Mouse (Mus musculus) forebrain, embryonic 13.5 days (tissue): ENCODE results near the gene Cadps. TPM values are rescaled to one million over a fixed set of nuclear protein-coding genes. Genes with fewer than 3 reads are reported as not detected.
A peak's percentile ranks its signal among the peaks of the same experiment; 100 is the strongest.

Experiments used
- ATAC-seq: fragments of 200-750 bp; cut with Nextera tagmentation; 2 replicates; pipeline ENCODE4 v1.8.0; 2017
- H3K27ac ChIP-seq: fragments of 300-500 bp; sonication (generic); 2 replicates; pipeline ENCODE4 v1.5.1; 2015; ENCODE audit warnings: inconsistent platforms, mild to moderate bottlenecking, moderate library complexity
- H3K27me3 ChIP-seq: fragments of 300-500 bp; sonication (generic); 2 replicates; pipeline ENCODE4 v1.6.1; 2015; ENCODE audit warnings: mild to moderate bottlenecking, inconsistent platforms
- H3K36me3 ChIP-seq: fragments of 300-500 bp; sonication (generic); 2 replicates; pipeline ENCODE4 v1.6.1; 2015; ENCODE audit warnings: mild to moderate bottlenecking, inconsistent platforms; ENCODE audit not compliant: poor library complexity, severe bottlenecking
- H3K4me1 ChIP-seq: fragments of 300-500 bp; sonication (generic); 2 replicates; pipeline ENCODE4 v1.6.1; 2015; ENCODE audit warnings: inconsistent platforms
- H3K4me2 ChIP-seq: fragments of 300-500 bp; sonication (generic); 2 replicates; pipeline ENCODE4 v1.6.1; 2015; ENCODE audit warnings: inconsistent platforms, mild to moderate bottlenecking, moderate library complexity
- H3K4me3 ChIP-seq: fragments of 300-500 bp; sonication (generic); 2 replicates; pipeline ENCODE4 v1.5.1; 2015; ENCODE audit warnings: mild to moderate bottlenecking, inconsistent platforms
- H3K9ac ChIP-seq: fragments of 300-500 bp; sonication (generic); 2 replicates; pipeline ENCODE4 v1.6.1; 2015; ENCODE audit warnings: mild to moderate bottlenecking, inconsistent platforms
- H3K9me3 ChIP-seq: fragments of 300-500 bp; sonication (generic); replicated peaks from 2 replicates; pipeline ENCODE4 v1.6.1; 2016; ENCODE audit warnings: inconsistent platforms
- WGBS: fragments of 180-500 bp; shearing (Covaris S2); methylation state at CpG from one replicate; pipeline ENCODE4 v1.1.7; 2015; 5-methylcytosine and 5-hydroxymethylcytosine counted together
- polyA plus RNA-seq: library from polyadenylated mRNA; unstranded; fragments of >200 nt; fragmentation: Nextera tagmentation; extraction: Ambion mirVana; gene quantifications from 2 replicates; pipeline ENCODE4 v1.2.1, GENCODE M21; 2015

The Cadps gene
- polyA plus RNA-seq, 1 experiment from 2014 or later, result 17.0 TPM

GRCm38 (mm10) chr14:12342458-12343131 is 480.3 kb downstream of the Cadps start:
- Histone ChIP-seq H3K9me3 (no peaks in the 10 kb centered on the region), H3K4me3 (peak overlapping the region; percentile 61), H3K27me3 (peaks cover 79% of the 10 kb centered on the region), H3K36me3 (peaks cover 6% of the 10 kb centered on the region; the same call in 1 of the 2 replicates), H3K27ac (peak overlapping the region; percentile 97), H3K9ac (peak overlapping the region; percentile 92), H3K4me2 (peak overlapping the region; percentile 60), H3K4me1 (peaks cover 74% of the 10 kb centered on the region)
- ATAC-seq, result no peak
- WGBS, result 6% methylated on average over 23 of the region's 23 CpGs

GRCm38 (mm10) chr14:12341789-12342457 is 481.0 kb downstream of the Cadps start:
- no peak for ATAC-seq
- H3K27me3 ChIP-seq, result peaks cover 79% of the 10 kb centered on the region

GRCm38 (mm10) chr14:12341075-12341788 is 481.6 kb downstream of the Cadps start:
- under 1% methylated on average over 42 of the region's 42 CpGs for WGBS
- Histone ChIP-seq H3K36me3 (peaks cover 6% of the 10 kb centered on the region; the same call in 1 of the 2 replicates), H3K27me3 (peaks cover 79% of the 10 kb centered on the region), H3K4me2 (peak overlapping the region; percentile 60), H3K9ac (peak overlapping the region; percentile 92), H3K4me3 (peak overlapping the region; percentile 61), H3K4me1 (peaks cover 74% of the 10 kb centered on the region), H3K9me3 (no peaks in the 10 kb centered on the region), H3K27ac (peak overlapping the region; percentile 97)
- no peak for ATAC-seq

More at GRCm38 (mm10) chr14:12341789-12342457, 481.0 kb downstream of the Cadps start:
- Histone ChIP-seq H3K4me2 (peak overlapping the region; percentile 60), H3K4me3 (peak overlapping the region; percentile 61), H3K9ac (peak overlapping the region; percentile 92), H3K27ac (peak overlapping the region; percentile 97), H3K36me3 (peaks cover 6% of the 10 kb centered on the region; the same call in 1 of the 2 replicates), H3K4me1 (peaks cover 74% of the 10 kb centered on the region), H3K9me3 (no peaks in the 10 kb centered on the region)
- WGBS, result 8% methylated on average over 24 of the region's 24 CpGs

- peak overlapping the region; percentile 92 for H3K9ac ChIP-seq
- peak overlapping the region; percentile 61 for H3K4me3 ChIP-seq
- H3K27ac ChIP-seq, result peak overlapping the region; percentile 97
- peaks cover 6% of the 10 kb centered on the region; the same call in 1 of the 2 replicates for H3K36me3 ChIP-seq
- peaks cover 79% of the 10 kb centered on the region for H3K27me3 ChIP-seq
- no peaks in the 10 kb centered on the region for H3K9me3 ChIP-seq
- 1% methylated on average over 19 of the region's 19 CpGs for WGBS
- H3K4me1 ChIP-seq, result peaks cover 67% of the 10 kb centered on the region
- peak overlapping the region; percentile 60 for H3K4me2 ChIP-seq
- ATAC-seq, result no peak
Observed at GRCm38 (mm10) chr14:12340238-12341074, 482.4 kb downstream of the Cadps start.

GRCm38 (mm10) chr14:12338811-12339565 is 483.9 kb downstream of the Cadps start:
- ATAC-seq, result no peak
- Histone ChIP-seq H3K4me3 (peak overlapping the region; percentile 61), H3K36me3 (peaks cover 6% of the 10 kb centered on the region; the same call in 1 of the 2 replicates), H3K9ac (peak overlapping the region; percentile 60), H3K4me2 (peak overlapping the region; percentile 60), H3K9me3 (no peaks in the 10 kb centered on the region), H3K4me1 (peaks cover 57% of the 10 kb centered on the region), H3K27me3 (peaks cover 79% of the 10 kb centered on the region), H3K27ac (peak overlapping the region; percentile 97)
- 3% methylated on average over 10 of the region's 10 CpGs for WGBS

GRCm38 (mm10) chr14:12337998-12338809 is 484.7 kb downstream of the Cadps start:
- Histone ChIP-seq H3K4me2 (peak overlapping the region; percentile 60), H3K4me3 (peak overlapping the region; percentile 9), H3K9me3 (no peaks in the 10 kb centered on the region), H3K27ac (peak overlapping the region; percentile 97), H3K36me3 (0 out of 2 replicates have a peak, but pooled peaks cover 6% of the 10 kb centered on the region), H3K27me3 (peaks cover 79% of the 10 kb centered on the region), H3K4me1 (peaks cover 57% of the 10 kb centered on the region), H3K9ac (peak overlapping the region; percentile 35)
- under 1% methylated on average over 16 of the region's 16 CpGs for WGBS
- ATAC-seq, result peak; percentile 84

GRCm38 (mm10) chr14:12337421-12337997 is 485.4 kb downstream of the Cadps start:
- ATAC-seq, result peak; percentile 68
- H3K4me2 ChIP-seq, result peak overlapping the region; percentile 60; the same call in 1 of the 2 replicates
- peak overlapping the region; percentile 97 for H3K27ac ChIP-seq
- H3K27me3 ChIP-seq, result peaks cover 81% of the 10 kb centered on the region
- no peak overlapping the region for H3K4me3 ChIP-seq
- no peaks in the 10 kb centered on the region for H3K9me3 ChIP-seq
- H3K4me1 ChIP-seq, result peaks cover 57% of the 10 kb centered on the region
- H3K36me3 ChIP-seq, result 0 out of 2 replicates have a peak, but pooled peaks cover 5% of the 10 kb centered on the region
- no peak overlapping the region for H3K9ac ChIP-seq
- WGBS, result under 1% methylated on average over 8 of the region's 8 CpGs

- H3K27me3 ChIP-seq, result peaks cover 75% of the 10 kb centered on the region
- 63% methylated on average over 7 of the region's 7 CpGs for WGBS
Observed at GRCm38 (mm10) chr14:12334925-12335324, 488.0 kb downstream of the Cadps start.

GRCm38 (mm10) chr14:12333622-12334021 is 489.3 kb downstream of the Cadps start:
- no peak overlapping the region for H3K4me2 ChIP-seq
- no peak for ATAC-seq
- no peak overlapping the region for H3K4me3 ChIP-seq
- no peaks in the 10 kb centered on the region for H3K9me3 ChIP-seq
- H3K27ac ChIP-seq, result no peak overlapping the region
- H3K4me1 ChIP-seq, result peaks cover 23% of the 10 kb centered on the region
- no peak overlapping the region for H3K9ac ChIP-seq
- H3K36me3 ChIP-seq, result no peaks in the 10 kb centered on the region
- 83% methylated on average over 7 of the region's 7 CpGs for WGBS
- peaks cover 68% of the 10 kb centered on the region for H3K27me3 ChIP-seq

More at GRCm38 (mm10) chr14:12334925-12335324, 488.0 kb downstream of the Cadps start:
- Histone ChIP-seq H3K4me1 (peaks cover 32% of the 10 kb centered on the region), H3K9ac (no peak overlapping the region), H3K36me3 (no peaks in the 10 kb centered on the region), H3K27ac (no peak overlapping the region), H3K4me3 (no peak overlapping the region), H3K4me2 (no peak overlapping the region), H3K9me3 (no peaks in the 10 kb centered on the region)
- no peak for ATAC-seq
